16 mouse cellular contexts compared by ENCODE assay signal in the genomic region with DNA sequence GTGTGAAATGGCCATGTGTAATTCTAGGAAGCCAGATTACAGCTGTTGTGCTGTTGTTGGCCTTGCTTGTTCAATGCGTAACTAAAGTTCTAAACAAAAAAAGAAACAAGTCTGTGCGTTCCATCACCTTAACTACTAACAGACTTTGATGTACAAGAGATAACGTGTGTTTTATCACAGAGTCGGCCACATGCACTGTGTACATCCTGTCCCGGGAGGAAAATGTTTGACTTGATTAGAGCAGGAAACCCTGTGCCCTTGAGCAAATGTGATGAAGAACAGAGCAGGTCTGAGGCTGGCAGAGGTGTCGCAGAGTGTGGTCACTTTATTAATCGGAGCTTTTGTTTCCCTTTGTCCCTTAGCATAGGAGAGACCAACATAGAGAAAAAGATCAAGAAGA.
"Had no signal": no experiment of that assay in that cellular context is flagged by ENCODE, and none has a peak within 500 bp of the region (broad histone marks: within the 10 kb centered on the region; RNA-seq: fewer than 3 reads in every experiment).

No protein-coding gene starts in this region.

- H3K9me3 ChIP-seq: limb, embryonic 12.5 days; liver, embryonic 13.5 days; lung, embryonic 15.5 days; neural tube, embryonic 12.5 days; stomach, embryonic 15.5 days had no signal

- H3K27ac ChIP-seq: limb, embryonic 12.5 days; liver, embryonic 13.5 days; lung, embryonic 15.5 days; macrophage; neural tube, embryonic 12.5 days; stomach, embryonic 15.5 days had no signal

- H3K9ac ChIP-seq: limb, embryonic 12.5 days; liver, embryonic 13.5 days; liver, postnatal 0 days; lung, embryonic 15.5 days; neural tube, embryonic 12.5 days; stomach, embryonic 15.5 days had no signal

- ATAC-seq: liver, postnatal 0 days had no signal

- DNase-seq: kidney, postnatal 10 days; kidney, postnatal 4 days; liver; liver, embryonic 13.5 days; liver, postnatal 0 days; lung, postnatal 14 days; midbrain, embryonic 14.5 days; right cerebral cortex, postnatal 4 days; spleen, adult 18-20 months; thymus, postnatal 36 days had no signal

- H3K4me3 ChIP-seq: limb, embryonic 12.5 days; liver, embryonic 13.5 days; lung, embryonic 15.5 days; myocyte; neural tube, embryonic 12.5 days; stomach, embryonic 15.5 days had no signal

- H3K27me3 ChIP-seq: limb, embryonic 12.5 days; liver, embryonic 13.5 days; lung, embryonic 15.5 days; neural tube, embryonic 12.5 days; stomach, embryonic 15.5 days had no signal

- H3K4me2 ChIP-seq: limb, embryonic 12.5 days; liver, embryonic 13.5 days; lung, embryonic 15.5 days; neural tube, embryonic 12.5 days; stomach, embryonic 15.5 days had no signal
